Mouse (Mus musculus): Measurements from ENCODE around the gene Fcgr2b.
"Not testable (repeated sequence)": the region's sequence is repeated elsewhere in the genome, so short reads cannot be mapped to it uniquely, and the experiment has no call there.

Gene Fcgr2b

GRCm38 (mm10) chr1:170975350-170975749 is 997 bp downstream of the Fcgr2b start:
- not testable (repeated sequence) for DNase-seq

GRCm38 (mm10) chr1:170974736-170975135 is 1.6 kb downstream of the Fcgr2b start:
- DNase-seq, result no peak

DNA sequence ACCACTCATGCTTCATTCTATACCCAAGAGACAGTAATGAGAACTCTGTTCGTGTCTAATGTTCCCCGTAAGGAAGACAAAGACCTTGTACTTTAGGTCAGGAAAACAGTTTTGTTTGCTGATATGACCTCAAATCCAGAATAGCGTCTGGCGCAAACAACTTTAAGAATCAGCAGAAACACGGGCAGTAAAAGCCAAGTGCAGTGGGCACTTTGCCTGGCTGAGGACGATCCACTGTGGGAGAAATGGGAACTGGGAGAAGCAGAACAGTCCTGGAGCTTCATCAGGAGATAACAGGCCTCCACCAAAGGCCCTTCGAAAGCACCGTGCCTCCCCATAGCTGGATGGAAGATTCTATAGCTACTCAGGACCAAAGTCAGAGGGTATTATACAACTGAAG is 2.2 kb downstream of the Fcgr2b start:
- no peak for DNase-seq

- no peak for DNase-seq
Measured at GRCm38 (mm10) chr1:170972936-170973335, 3.4 kb downstream of the Fcgr2b start.

DNA sequence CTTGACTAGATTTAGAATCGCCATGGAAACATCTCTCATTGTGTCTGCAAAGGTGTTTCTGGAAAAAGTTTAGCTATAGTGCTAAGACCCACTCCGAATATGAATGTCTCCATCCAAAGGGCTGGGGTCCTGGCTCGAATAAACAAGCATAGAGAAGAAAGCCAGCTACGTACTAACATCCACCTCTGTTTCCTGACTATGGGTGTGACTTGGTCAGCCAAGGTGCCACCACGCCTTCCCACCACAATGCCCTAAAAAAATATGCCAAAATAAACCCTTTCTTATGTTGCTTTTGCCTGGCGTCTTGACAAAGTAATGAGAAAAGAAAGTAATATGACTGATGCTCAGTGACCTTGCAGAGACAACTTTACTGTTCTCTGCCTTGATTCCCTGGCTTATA is 3.9 kb downstream of the Fcgr2b start:
- DNase-seq, result no peak

- no peak for DNase-seq
Measured at GRCm38 (mm10) chr1:170968576-170968975, 7.8 kb downstream of the Fcgr2b start.

- DNase-seq, result no peak
Measured at GRCm38 (mm10) chr1:170967581-170967980, 8.8 kb downstream of the Fcgr2b start.

DNA sequence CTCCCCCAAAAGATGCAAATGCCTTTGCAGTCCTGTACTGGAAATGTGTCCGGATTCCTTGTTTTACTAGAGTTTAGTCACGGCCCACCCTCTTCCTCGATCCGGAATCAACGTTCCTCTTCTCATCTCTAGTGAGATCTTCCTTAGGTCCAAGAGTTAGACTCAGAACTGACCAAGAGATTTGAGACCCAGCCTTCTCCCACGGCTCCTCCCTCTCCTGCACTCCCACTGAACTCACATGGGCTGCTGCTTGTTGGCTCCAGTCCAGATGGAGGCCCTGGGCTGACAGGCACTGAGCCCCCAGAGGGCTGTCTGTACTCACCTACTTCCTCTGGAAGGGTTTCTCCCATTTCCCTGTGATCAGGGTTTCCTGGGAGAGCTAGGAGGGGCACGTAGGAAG is 13.3 kb downstream of the Fcgr2b start:
- DNase-seq, result peak; percentile 47

- no peak for DNase-seq
Measured at GRCm38 (mm10) chr1:170962301-170962700, 14.0 kb downstream of the Fcgr2b start.

- DNase-seq, result no peak
Measured at GRCm38 (mm10) chr1:170961101-170961500, 15.2 kb downstream of the Fcgr2b start.

DNA sequence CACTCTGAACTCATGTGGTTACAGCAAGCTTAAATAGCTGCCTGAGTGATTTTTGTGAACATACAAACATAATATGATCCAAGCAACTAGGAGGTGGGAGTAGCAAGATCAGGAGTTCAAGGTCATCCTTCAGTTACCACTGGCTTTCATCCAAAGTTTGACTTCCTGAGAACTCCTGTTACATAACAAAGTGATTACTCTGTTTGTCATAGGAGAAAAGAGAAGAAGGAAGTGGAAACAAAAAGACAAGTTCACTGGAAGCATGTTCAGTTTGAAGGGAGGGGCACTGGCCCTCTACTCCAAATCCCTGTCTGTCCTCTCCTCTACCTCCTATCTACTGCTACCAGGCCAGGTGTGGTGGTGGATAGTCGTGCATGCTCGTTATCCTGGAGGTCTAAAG is 16.6 kb downstream of the Fcgr2b start:
- no peak for DNase-seq

GRCm38 (mm10) chr1:170958225-170958624 is 18.1 kb downstream of the Fcgr2b start:
- no peak for DNase-seq

DNA sequence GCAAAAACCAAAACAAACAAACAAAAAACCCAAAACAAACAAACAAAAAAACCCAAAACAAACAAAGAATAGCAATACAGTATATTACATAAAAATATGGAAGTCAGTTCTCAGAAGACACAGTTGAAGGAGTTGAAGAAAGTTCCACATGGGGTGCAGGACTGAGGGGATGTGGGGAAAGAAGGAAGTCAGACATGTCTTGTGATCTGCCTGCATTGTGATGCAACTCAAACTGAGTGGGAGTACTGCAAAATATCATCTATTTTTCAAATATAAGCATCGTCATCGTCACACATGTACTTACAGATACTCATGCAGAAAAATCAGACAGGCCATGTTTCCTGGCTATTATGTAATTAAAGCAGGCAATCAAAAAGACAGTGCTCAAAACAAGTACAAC is 23.2 kb downstream of the Fcgr2b start:
- DNase-seq, result no peak

- DNase-seq, result no peak
Measured at GRCm38 (mm10) chr1:170950772-170951171, 25.6 kb downstream of the Fcgr2b start.

- not testable (repeated sequence) for DNase-seq
Measured at GRCm38 (mm10) chr1:170944908-170945307, 31.4 kb downstream of the Fcgr2b start.

DNA sequence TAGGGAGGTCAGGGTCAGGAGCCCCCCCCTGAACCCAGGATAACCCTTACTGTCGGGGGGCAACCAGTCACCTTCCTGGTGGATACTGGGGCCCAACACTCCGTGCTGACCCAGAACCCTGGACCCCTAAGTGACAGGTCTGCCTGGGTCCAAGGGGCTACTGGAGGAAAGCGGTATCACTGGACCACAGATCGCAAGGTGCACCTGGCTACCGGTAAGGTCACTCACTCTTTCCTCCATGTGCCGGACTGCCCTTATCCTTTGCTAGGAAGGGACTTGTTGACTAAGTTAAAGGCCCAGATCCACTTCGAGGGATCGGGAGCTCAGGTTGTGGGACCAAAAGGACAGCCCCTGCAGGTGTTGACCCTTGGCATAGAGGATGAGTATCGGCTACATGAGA is 32.2 kb downstream of the Fcgr2b start:
- DNase-seq, result not testable (repeated sequence)

DNA sequence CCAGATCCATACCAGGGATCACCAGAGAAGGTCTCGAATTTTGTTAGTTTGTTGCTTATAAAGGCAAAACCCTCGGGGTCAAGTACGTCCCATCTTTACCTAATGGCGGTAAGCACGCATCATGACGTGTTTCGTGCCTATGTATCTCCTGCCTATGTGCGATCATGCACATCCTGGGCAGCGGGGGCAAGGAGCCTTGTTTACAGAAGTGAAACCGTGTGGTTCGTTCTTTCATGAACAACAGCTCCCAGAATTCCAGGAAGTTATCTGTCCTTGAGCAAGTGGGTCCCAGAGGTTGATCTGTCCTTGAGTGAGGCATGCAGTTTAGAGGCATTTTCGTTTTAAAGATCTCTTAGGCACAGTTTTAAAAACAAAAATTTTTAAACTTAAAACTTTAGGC is 37.1 kb downstream of the Fcgr2b start:
- no peak for DNase-seq

- no peak for DNase-seq
Measured at GRCm38 (mm10) chr1:170934383-170934782, 42.0 kb downstream of the Fcgr2b start.

GRCm38 (mm10) chr1:170933940-170934339 is 42.4 kb downstream of the Fcgr2b start:
- no peak for DNase-seq

GRCm38 (mm10) chr1:170933386-170933920 is 42.9 kb downstream of the Fcgr2b start:
- DNase-seq, result no peak

GRCm38 (mm10) chr1:170932043-170932442 is 44.3 kb downstream of the Fcgr2b start:
- no peak for DNase-seq

DNA sequence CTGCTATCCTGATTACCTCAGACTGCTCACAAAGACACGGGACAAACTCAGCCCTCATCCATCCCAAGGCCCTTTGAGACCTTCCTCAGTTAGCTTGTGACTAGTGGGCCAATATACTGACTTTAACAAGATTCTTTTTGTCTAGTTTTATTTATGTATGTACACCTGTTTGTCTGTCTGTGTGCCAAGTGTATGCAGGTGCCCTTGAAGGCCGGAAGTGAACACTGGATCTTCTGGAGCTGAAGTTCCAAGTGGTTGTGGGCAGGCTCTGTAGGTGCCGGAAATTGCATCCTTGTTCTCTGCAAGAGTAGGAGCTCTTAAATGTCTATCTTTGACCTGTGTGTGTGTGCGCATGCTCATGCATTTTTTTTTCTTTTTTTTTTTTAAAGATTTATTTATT is 47.1 kb downstream of the Fcgr2b start:
- DNase-seq, result no peak

DNA sequence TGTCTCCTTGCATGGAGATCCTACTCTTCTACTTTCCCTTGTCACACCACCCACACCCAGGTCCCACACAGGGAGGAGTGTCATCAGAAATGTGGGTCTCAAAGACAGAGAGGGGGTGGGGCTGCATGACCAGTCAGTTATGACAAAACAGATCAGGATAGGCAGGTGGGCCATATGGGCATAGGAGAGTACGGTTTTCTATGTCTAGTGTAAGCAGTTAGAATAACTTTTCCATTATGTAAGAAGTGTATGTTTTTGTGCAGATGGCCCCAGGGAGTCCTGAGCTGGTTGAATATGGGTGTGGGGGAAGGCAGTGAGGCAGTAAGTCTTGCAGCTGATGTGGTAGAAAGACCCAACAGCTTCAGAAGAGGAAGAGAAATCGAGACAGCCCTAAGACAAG is 47.9 kb downstream of the Fcgr2b start:
- DNase-seq, result no peak

GRCm38 (mm10) chr1:170927378-170927777 is 49.0 kb downstream of the Fcgr2b start, which contains the start of gene Fcrla:
Fcrla (minus strand) TSS chr1:170927583.
- DNase-seq, result no peak

- DNase-seq, result no peak
Measured at GRCm38 (mm10) chr1:170926941-170927340, 49.4 kb downstream of the Fcgr2b start.

GRCm38 (mm10) chr1:170924485-170924884 is 51.9 kb downstream of the Fcgr2b start:
- no peak for DNase-seq
